Mouse (Mus musculus): ENCODE measurements around the gene Zfp182. TPM values are rescaled to one million over a fixed set of nuclear protein-coding genes. Genes with fewer than 3 reads are reported as not detected.

Gene Zfp182
- total and polyA plus RNA-seq, 3 experiments, result 2.2 to 7.3 (median 4.1) TPM

Other genes starting within 250 kb of the Zfp182 start
- gene Timp1, start 192.2 kb downstream of the Zfp182 start, total RNA-seq (2012; rRNA removed), result 0.13 TPM in 1 of 2 replicates, not detected in the other
- not detected in 2 replicates for gene Timp1, start 192.2 kb downstream of the Zfp182 start, total RNA-seq (2014; rRNA removed)
- gene Timp1, start 192.2 kb downstream of the Zfp182 start, polyA plus RNA-seq (2012; ENCODE audit: insufficient read length, low read depth), result 0.36 and 0.49 TPM in 2 replicates
- 0.17 and 0.38 TPM in 2 replicates for gene Syn1, start 141.3 kb downstream of the Zfp182 start, total RNA-seq (2012; rRNA removed)
- 0.08 TPM in 1 of 2 replicates, not detected in the other for gene Syn1, start 141.3 kb downstream of the Zfp182 start, total RNA-seq (2014; rRNA removed)
- gene Syn1, start 141.3 kb downstream of the Zfp182 start, polyA plus RNA-seq (2012; ENCODE audit: insufficient read length, low read depth), result 0.42 and 0.51 TPM in 2 replicates
- gene Cfp, start 130.8 kb downstream of the Zfp182 start, total RNA-seq (2012; rRNA removed), result 26.1 and 30.0 TPM in 2 replicates
- gene Cfp, start 130.8 kb downstream of the Zfp182 start, total RNA-seq (2014; rRNA removed), result 23.0 and 24.2 TPM in 2 replicates
- gene Cfp, start 130.8 kb downstream of the Zfp182 start, polyA plus RNA-seq (2012; ENCODE audit: insufficient read length, low read depth), result 58.2 and 66.9 TPM in 2 replicates
- 4.7 and 4.8 TPM in 2 replicates for gene Elk1, start 111.7 kb downstream of the Zfp182 start, total RNA-seq (2012; rRNA removed)
- gene Elk1, start 111.7 kb downstream of the Zfp182 start, total RNA-seq (2014; rRNA removed), result 3.5 and 4.0 TPM in 2 replicates
- gene Elk1, start 111.7 kb downstream of the Zfp182 start, polyA plus RNA-seq (2012; ENCODE audit: insufficient read length, low read depth), result 7.6 and 8.3 TPM in 2 replicates
- gene Uxt, start 100.3 kb downstream of the Zfp182 start, total RNA-seq (2012; rRNA removed), result 38.8 and 44.5 TPM in 2 replicates
- 39.4 and 40.1 TPM in 2 replicates for gene Uxt, start 100.3 kb downstream of the Zfp182 start, total RNA-seq (2014; rRNA removed)
- gene Uxt, start 100.3 kb downstream of the Zfp182 start, polyA plus RNA-seq (2012; ENCODE audit: insufficient read length, low read depth), result 39.2 and 42.3 TPM in 2 replicates
- not detected in 2 replicates for gene Spaca5, start 6.1 kb upstream of the Zfp182 start, total RNA-seq (2012; rRNA removed)
- gene Spaca5, start 6.1 kb upstream of the Zfp182 start, total RNA-seq (2014; rRNA removed), result not detected in 2 replicates
- gene Spaca5, start 6.1 kb upstream of the Zfp182 start, polyA plus RNA-seq (2012; ENCODE audit: insufficient read length, low read depth), result not detected in 2 replicates
- 0.46 and 0.51 TPM in 2 replicates for gene Zfp300, start 27.2 kb upstream of the Zfp182 start, total RNA-seq (2012; rRNA removed)
- 0.46 and 1.1 TPM in 2 replicates for gene Zfp300, start 27.2 kb upstream of the Zfp182 start, total RNA-seq (2014; rRNA removed)
- 0.30 and 0.46 TPM in 2 replicates for gene Zfp300, start 27.2 kb upstream of the Zfp182 start, polyA plus RNA-seq (2012; ENCODE audit: insufficient read length, low read depth)
- gene Ssxa1, start 53.5 kb upstream of the Zfp182 start, total RNA-seq (2012; rRNA removed), result not detected in 2 replicates
- not detected in 2 replicates for gene Ssxa1, start 53.5 kb upstream of the Zfp182 start, total RNA-seq (2014; rRNA removed)
- not detected in 2 replicates for gene Ssxa1, start 53.5 kb upstream of the Zfp182 start, polyA plus RNA-seq (2012; ENCODE audit: insufficient read length, low read depth)
- not detected in 2 replicates for gene Gm21876, start 113.3 kb upstream of the Zfp182 start, total RNA-seq (2012; rRNA removed)
- not detected in 2 replicates for gene Gm21876, start 113.3 kb upstream of the Zfp182 start, total RNA-seq (2014; rRNA removed)
- gene Gm21876, start 113.3 kb upstream of the Zfp182 start, polyA plus RNA-seq (2012; ENCODE audit: insufficient read length, low read depth), result not detected in 2 replicates